Mouse (Mus musculus) heart, postnatal 36 days (tissue): ENCODE data around the gene Kbtbd13. TPM values are rescaled to one million over a fixed set of nuclear protein-coding genes. Genes with fewer than 3 reads are reported as not detected.

Experiments
- DNase-seq, 2 experiments: peaks; one replicate each; pipeline ENCODE4 v3.0.0; 2021 to 2022
- intact Hi-C: fragments of 180-260 bp; cut with DNase I; formaldehyde crosslinking; loops from one replicate; pipeline ENCODE4 v1.15.1; 2025
- total RNA-seq, 2 experiments: library from RNA; stranded (reverse); gene quantifications; 2 replicates each; pipeline ENCODE4 v1.2.3; 2021

Kbtbd13 gene
- total RNA-seq, result 1 to 10 TPM; 2.2 to 2.4 TPM

DNA sequence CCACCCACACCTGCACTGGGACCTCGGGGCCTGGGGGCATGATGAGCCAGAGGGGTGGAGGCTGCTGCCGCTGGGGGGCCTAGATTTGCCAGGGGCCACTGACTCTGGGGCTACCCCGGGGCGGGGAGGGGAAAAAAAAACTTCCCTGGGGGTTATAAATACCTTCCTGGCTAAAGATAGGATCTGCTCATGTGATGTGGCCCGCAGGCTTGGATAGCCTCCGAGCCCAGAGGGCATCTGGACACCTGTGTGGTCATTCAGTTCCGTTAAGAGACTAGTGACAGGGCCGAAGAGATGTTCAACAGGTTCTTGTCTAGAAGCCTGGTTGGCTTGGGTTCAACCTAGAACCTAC, at the start of gene Kbtbd13:
TSS of gene Kbtbd13 (minus strand) at position 40 of the 352 bp plus-strand sequence.
- DNase-seq, result peak in 1 of 2 experiments; percentile 44
- intact Hi-C loops, result no loop called here

DNA sequence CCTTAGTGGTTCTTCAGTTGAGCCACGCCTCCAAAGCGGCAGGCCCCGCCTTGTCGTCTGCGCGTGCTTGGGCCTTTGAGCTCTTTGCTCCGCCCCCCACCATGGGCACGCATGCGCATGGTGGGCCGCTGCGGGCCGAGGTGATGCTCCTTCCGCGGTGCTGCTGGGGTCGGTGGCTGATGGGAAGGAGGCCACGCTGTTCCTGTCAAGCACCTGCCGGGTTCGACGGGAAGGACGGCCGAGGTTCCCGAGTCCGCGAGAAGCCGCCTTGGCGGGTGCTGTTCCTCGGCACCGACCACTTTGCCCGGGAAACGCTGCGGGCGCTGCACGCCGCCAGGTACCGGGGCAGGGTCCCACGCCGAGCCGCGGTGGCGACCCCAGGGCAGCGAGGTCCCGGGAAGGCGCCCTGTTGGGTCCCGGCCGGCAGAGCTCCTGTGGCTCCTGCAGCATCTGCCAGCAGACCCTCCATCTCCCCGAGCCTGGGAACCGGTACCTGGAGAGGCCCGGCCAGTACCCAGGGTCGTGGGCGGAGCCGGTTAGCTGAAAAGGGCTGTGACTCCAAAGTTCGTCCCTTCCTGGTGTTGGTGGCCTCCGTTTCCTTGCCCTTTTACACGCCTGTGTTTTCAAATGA, 44.3 kb upstream of the Kbtbd13 start, which contains the start of gene Mtfmt:
TSS of gene Mtfmt (plus strand) at position 112 of the 631 bp plus-strand sequence.
- intact Hi-C loops, result loop anchor here (10.0 kb wide), 1 partner anchor 211 kb away; no protein-coding TSS in a partner anchor

DNA sequence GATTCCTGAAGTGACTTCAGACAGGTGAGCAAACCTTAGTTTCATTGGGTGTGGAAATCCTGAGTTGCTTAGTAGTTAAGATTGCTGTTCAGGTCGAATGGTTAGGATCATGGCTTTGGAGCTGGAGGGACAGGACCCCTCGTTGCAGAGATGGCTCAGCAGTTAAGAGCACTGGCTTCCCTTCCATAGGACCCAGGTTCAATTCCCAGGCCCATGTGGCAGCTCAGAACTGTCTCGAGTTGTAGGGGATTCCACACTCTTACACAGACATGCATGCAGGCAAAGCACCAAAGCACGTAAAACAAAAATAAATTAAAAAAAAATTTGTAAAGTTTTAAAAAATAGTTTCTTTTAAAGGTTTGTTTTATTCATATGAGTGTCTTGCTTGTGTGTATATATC, 43.8 kb upstream of the Kbtbd13 start:
- no peak for DNase-seq
- intact Hi-C loops, result loop anchor here (10.0 kb wide), 1 partner anchor 210 kb away; no protein-coding TSS in a partner anchor

More for the DNA sequence above, 44.3 kb upstream of the Kbtbd13 start, which contains the start of gene Mtfmt:
- DNase-seq, result peak; percentile 91 to 93

DNA sequence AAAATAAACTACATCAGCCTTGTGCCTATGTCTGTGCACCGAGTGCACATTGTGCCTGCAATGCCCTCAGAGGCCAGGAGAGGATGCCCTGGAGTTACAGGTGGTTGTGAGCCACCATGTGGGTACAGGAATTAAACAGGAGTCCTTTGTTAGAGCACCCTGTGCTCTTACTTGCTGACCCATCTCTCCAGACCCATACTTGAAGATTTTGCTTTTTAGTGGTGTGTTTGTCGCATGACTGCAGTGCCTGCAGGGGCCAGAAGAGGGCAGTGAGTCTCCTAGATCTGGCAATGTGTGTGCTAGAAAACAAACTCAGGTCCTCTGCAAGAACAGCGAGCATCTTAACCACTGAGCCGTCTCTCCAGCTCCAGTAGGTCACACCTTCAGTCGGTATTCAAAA, 42.7 kb upstream of the Kbtbd13 start:
- intact Hi-C loops, result loop anchor here (5.0 to 10.0 kb wide), 2 partner anchors 209 to 297 kb away; no protein-coding TSS in a partner anchor

DNA sequence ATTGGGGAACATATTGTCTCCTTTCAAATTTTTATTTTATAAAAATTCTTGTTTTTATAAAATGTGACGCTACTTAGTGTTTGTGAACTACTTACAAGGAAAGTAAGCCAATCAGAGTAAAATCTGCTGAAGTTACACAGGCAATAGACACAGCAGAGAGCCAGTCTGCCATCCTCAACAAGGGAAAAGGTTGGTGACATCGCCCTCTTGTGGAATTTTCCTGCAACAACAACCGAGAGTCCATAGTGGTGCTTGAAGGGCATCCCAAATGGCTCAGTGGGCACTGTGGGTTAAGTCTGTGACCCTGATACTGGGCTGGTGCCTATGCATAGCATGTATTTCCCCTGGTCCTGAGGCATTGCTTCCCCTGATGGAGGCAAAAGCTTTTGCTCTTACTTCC, 40.8 kb upstream of the Kbtbd13 start:
- DNase-seq, result peak; percentile 81 to 86
- intact Hi-C loops, result loop anchor here (1.0 to 10.0 kb wide), 5 partner anchors 39 to 295 kb away; partner anchors contain the start of gene Plekho2

More for the DNA sequence above, 42.7 kb upstream of the Kbtbd13 start:
- peak; percentile 24 to 38 for DNase-seq

DNA sequence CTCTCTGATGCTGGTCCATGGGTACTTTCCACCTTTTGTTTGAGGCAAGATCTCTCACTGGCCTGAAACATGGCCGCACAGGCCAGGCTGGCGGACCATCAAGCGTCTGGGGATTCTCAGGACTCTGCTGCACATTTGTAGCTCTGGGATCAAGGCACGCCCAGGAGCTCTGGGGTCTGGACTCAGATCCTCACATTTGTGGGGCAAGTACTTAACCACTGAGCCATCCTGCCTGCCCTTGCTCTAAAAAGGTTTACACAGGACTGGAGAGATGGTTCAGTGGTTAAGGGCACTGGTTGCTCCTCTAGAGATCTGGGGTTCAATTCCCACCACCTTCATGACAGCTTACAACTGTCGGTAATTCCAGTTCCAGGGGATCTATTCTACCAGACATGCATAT, 39.5 kb upstream of the Kbtbd13 start:
- intact Hi-C loops, result loop anchor here (5.0 to 10.0 kb wide), 2 partner anchors 206 to 294 kb away; no protein-coding TSS in a partner anchor
- no peak for DNase-seq

DNA sequence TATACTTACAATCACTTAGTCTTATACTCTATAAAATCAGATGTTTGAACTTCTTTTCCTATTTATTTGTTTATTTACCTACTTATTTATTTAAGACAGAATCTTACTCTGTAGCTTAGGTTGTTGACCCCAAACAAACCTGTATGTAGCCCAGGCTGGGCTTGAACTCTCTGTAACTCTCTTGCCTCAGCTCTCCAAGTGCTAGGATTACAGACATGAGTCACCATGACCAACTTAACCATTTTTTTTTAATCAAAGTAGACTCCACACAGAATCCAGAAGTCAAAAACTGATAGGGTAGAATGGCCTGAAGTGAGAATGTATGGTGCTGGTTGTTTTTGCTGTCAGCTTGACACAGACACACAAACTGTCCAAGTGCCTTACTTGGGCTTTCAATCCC, 38.9 kb upstream of the Kbtbd13 start:
- intact Hi-C loops, result loop anchor here (5.0 to 10.0 kb wide), 2 partner anchors 206 to 293 kb away; no protein-coding TSS in a partner anchor
- DNase-seq, result no peak

DNA sequence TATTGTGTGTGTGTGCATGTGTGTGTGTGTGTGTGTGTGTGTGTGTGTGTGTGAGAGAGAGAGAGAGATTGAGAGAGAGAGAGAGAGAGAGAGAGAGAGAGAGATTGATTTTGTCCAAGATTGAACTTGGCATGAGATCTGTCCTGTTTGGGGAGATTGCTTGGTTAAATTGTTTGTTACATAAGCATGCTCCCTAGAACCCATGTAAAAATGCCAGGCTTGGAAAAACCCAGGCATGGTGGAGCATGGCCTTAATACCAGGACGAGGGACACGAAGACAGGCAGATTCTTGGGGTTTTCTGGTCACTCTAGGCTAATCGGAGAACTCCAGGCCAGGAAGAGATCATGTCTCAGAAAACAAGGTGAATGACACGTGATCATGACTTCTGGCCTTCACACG, 36.6 kb upstream of the Kbtbd13 start:
- no peak for DNase-seq
- intact Hi-C loops, result no loop called here

DNA sequence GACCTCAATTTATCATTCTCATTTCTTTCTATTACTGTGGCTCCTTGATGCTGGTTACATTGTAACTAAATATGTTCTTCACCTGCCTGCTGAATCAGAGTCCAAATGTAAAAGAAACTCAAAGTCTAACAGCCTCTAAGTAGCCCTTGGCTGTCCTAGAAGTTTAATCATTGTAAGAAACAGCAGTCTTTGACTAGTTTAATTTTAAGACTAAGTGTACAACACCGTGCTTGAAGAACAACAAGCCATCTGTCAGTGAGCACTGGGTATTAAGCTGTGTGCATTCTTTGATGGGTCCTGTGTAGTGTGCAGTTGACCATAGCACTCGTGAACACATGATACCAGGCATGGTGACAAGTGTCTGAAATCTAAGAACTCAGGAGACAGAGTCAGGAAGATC, 36.1 kb upstream of the Kbtbd13 start:
- DNase-seq, result no peak
- intact Hi-C loops, result no loop called here

DNA sequence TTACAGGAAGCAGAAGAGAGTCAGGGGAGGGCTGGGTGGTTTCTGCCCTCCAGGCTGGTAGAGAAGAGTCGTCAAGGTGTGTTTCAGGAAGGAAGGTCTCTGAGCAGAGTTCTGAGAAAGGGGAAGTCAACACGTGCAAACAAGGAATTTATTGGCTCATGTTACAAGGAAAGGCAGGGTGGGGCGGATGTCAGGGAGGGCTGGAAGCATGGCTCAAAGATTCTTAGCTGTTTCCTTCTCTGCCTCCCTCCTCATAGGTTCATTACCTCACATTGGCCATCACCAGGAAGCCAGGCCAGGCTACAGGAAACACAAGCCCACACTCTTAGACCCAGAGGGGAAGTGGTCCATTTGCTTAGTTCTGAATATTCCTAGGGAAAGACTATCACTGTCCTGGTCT, 32.9 kb upstream of the Kbtbd13 start:
- DNase-seq, result no peak
- intact Hi-C loops, result no loop called here

DNA sequence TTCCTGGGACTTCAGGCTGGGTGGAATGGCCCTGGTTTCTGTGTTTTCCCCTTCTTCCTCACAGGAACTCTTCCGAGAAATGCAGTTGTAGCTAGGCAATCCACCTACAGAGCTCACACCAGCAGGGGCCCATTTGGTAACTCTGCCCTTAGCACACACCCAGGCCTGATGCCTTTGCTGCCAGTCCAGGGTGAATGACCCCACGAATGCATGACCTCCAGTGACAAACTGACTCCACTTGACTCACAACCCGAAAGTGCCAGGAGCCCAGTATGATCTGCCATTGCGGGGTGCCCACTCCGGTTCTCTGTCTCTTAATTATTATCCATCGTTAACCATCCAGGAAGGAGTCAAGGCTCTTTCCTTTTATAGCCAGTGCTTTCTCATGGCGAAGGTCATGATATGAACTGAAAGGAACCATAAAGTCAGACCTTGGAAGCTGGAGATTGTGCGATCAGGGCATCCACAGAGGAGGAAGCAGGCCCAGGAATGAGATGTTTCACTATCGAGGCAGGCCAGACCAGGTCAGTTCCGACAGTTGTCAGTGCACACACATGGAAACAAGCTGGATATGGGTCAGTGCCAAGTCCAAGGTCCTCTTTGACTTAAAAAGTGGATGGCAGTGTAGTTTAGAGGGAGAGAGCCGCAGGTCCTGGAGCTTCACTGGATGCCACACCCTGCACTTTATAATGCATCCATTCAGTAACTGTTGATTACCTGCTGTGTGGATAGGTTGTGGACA, 31.5 kb upstream of the Kbtbd13 start, which contains the start of gene Slc51b:
TSS of gene Slc51b (minus strand) at position 196 of the 742 bp plus-strand sequence.
- no peak for DNase-seq
- intact Hi-C loops, result no loop called here

DNA sequence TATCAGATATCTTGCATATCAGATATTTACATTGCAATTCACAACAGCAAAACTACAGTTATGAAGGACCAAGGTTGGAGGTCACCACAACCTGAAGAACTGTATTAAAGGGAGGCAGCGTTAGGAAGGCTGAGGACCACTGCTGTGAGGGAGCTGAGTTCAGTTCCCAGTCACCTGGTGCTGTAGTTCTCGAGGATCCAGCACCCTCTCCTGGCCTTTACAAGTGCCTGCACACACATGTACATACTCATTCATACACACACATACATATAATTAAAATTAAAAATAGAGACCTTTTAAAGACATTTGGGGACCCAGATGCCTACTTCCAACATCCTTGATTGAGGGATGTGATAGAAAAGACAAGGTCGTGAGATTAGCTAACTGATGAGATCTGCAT, 28.2 kb upstream of the Kbtbd13 start:
- DNase-seq, result no peak
- intact Hi-C loops, result no loop called here

DNA sequence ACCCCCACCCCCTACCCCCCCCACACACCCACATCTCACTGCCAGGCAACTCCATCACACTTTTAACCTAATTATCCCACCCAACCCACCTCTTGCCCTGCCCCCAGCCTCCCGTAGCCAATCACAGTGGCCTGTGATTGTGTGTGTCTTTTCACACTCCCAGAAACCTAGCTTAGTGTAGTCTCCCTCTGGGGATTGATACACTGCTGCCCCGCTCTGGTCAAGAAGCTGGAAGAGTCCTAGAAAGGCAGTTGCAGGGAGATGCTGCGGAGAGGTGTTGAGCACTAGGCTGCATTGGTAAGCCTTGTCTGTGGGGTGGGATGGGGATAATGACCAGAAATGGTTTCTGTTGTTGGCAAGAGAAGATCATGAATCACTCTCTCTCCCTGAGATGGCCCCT, 26.3 kb upstream of the Kbtbd13 start:
- intact Hi-C loops, result no loop called here
- DNase-seq, result no peak

DNA sequence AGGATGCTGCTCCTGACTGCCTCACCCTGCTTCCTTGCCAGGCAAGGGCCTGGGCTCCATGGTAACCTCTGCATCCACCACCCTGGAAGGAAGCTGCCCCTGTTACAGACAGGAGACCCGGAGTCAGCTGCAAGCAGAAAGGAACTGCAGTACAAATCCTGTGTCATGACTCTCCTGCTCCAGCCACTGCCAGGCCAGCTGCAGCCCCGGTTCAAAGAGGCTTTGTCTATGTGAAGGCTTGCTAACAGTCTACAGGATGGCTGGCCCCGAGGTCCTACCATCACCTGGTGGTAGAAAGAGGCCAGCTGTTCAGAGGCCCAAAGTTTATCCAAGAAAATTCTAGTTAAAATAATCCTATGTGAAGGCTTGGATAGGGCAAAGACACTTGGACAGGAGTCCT, 19.9 kb upstream of the Kbtbd13 start:
- no peak for DNase-seq
- intact Hi-C loops, result no loop called here

DNA sequence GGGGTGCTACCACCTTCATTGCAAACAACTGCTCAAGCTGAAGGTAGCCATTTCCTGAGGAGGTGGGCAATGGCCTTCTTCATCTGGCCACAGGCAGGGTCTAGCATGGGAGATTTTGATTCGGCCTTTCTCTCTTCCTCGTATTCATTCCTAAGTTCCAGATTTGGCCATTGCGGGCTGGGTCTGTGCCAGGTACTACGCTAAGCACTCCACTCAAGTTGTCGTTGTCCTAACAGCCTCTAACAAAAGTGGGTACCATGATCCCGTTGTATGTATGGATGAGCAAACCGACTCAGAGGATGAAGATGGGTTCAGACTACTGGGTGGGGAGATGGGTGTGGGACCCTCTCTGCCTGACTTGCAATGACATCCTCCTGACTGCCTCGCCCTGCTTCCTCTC, 18.9 kb upstream of the Kbtbd13 start:
- no peak for DNase-seq
- intact Hi-C loops, result no loop called here

DNA sequence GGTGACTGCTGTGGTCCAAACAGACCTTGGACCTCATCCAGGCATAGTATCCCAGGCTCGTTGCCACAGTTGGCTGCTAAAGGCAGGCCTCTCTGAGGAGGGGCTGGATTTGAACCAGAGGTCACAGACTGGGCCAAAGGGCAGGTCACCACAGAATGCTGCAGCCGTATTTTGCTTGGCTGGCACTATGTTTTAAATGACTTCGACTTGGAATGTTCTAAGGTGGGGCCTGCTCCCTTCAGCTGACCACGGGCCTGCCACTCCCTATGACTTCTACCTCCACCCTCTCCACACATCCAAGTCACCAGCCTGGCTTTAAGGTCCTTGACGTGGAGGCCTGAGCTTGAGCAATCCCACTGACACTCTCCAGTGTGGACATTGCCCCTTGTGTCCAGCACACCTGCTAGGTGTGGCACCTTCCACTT, 17.4 kb upstream of the Kbtbd13 start:
- DNase-seq, result peak; percentile 37 to 50
- intact Hi-C loops, result no loop called here

DNA sequence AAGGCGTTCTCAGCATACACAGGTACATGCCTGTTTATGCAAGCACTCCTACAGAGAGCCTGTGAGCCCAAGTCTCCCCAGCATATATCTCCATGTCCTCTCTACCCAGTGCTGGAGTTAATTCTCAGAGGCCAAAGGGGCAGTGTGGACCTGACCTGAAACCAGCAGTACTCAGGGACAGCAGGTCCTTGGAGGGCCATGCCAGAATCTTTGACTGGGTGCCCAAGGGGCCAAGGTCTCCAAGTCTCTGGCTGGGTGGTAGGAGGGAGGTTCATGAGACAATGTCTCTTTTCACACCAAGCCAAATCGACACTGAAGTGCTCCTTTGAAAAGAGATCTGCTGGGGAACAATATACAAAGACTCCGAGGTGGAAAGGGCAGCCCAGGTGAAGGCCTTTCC, 16.4 kb upstream of the Kbtbd13 start:
- no peak for DNase-seq
- intact Hi-C loops, result no loop called here

DNA sequence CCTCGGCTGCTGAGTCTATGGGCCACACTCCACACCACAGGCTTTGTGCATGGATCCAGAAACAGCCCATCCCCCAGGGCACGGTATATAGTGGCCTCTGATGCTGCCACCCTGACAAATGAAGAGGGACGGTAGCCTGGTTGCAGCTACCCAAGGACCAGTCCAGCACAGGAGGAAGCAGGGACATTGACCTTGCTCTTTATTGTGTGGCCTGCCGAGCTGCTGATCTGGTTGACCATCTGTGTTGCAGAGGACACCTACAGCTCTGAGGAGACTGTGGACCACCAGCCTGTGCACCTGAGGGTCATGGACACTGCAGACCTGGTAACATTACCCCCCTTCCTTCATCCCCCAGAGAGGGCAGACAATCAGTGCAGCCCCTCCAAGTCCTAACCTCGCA, 15.9 kb upstream of the Kbtbd13 start:
- intact Hi-C loops, result no loop called here
- no peak for DNase-seq

DNA sequence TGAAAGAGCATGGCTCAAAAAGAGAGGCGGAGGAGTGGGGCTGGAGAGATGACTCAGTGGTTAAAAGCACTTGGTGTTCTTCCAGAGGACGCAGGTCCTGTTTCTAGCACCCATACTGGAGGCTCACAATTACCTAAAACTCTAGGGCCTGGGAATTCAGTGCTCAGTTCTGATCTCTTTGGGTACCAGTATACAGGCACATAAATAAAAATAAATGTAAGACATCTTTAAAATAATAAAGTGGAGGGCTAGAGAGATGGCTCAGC, 13.7 kb upstream of the Kbtbd13 start:
- intact Hi-C loops, result no loop called here
- DNase-seq, result no peak

DNA sequence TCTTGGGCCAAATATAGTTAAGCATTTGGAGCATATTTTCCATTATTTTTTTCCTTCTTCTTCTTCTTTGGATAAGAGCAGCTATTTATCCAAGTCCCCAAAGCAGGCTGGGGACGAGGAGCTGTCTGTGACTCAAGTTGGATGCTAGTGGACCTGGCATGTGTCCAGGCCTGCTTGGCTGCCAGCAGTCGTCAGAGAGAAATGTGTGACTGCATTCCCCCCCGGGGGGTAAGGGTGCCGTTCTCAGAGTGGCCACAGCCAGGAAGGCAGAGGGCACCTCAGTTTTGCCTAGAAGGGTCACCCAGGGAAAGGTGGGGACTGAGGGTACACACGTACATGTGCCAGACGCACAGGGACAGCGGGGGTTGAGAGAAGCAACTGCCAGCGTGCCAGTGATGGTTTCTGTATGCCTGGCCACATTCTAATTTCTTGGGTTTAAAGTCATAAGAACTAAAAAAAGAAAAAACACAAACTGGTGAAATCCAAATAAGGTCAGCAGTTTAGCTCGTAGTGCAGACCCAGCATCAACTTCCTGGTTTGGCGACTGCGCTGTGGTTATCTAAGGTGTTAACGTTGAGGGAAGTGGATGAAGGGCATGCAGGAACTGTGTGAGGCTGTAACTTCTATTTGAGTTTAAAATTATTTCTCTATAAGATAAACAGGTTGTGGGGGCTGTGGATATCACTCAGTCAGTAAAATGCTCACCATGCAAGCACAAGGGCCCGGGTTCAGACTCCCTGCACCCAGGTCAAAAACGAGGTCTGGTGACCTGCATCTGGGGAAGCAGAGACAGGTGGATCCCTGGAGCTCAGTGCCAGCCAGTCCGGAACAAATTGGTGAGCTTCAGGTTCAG, 13.1 kb upstream of the Kbtbd13 start:
- intact Hi-C loops, result no loop called here
- peak; percentile 84 to 86 for DNase-seq

DNA sequence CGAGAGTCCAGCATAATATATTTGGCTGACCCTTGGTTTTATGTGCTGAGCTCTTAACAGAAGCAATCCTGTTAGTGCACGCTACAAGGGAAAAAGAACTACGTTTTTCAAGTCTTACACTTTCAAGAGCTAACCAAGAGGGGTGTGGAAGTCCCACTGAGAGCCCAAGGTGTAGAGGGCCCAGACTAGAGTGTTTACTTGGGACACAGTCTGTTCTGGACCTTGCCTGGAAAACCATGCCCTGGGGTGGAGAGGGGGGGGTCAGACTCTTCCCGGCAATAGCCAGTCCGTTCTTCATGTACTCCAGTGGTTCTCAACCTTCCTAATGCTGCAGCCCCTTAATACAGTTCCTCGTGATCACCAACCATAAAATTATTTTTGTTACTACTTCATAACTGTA, 8.5 kb upstream of the Kbtbd13 start:
- no peak for DNase-seq
- intact Hi-C loops, result no loop called here
